Mouse (Mus musculus) embryonic facial prominence, embryonic 11.5 days (tissue): ENCODE measurements around the gene Vim. TPM values are rescaled to one million over a fixed set of nuclear protein-coding genes. Genes with fewer than 3 reads are reported as not detected.

Experiments used
- ATAC-seq: fragments of 200-750 bp; cut with Nextera tagmentation; replicated peaks from 2 replicates; pipeline ENCODE4 v1.8.0; 2017; ENCODE audit warnings: low read depth; ENCODE audit not compliant: insufficient number of reproducible peaks, low FRiP score, low TSS enrichment
- DNase-seq: peaks from one replicate; pipeline ENCODE4 v3.0.0-alpha.2; 2015; ENCODE audit warnings: low spot score
- H3K27ac ChIP-seq: fragments of 300-500 bp; sonication (generic); replicated peaks from 2 replicates; pipeline ENCODE4 v1.5.1; 2014; ENCODE audit warnings: mild to moderate bottlenecking, low read depth, low read length, control low read depth
- H3K27me3 ChIP-seq: fragments of 300-500 bp; sonication (generic); 2 replicates; pipeline ENCODE4 v1.6.1; 2014; ENCODE audit warnings: mild to moderate bottlenecking, low read length, moderate library complexity, mixed read lengths; ENCODE audit not compliant: control insufficient read depth, insufficient read depth
- H3K36me3 ChIP-seq: fragments of 300-500 bp; sonication (generic); replicated peaks from 2 replicates; pipeline ENCODE4 v1.6.1; 2014; ENCODE audit warnings: low read depth, mild to moderate bottlenecking, low read length, moderate library complexity, mixed read lengths; ENCODE audit not compliant: control insufficient read depth, insufficient read depth
- H3K4me1 ChIP-seq: fragments of 300-500 bp; sonication (generic); 2 replicates; pipeline ENCODE4 v1.6.1; 2014; ENCODE audit warnings: low read length, mixed read lengths; ENCODE audit not compliant: control insufficient read depth, insufficient read depth
- H3K4me2 ChIP-seq: fragments of 300-500 bp; sonication (generic); 2 replicates; pipeline ENCODE4 v1.6.1; 2014; ENCODE audit warnings: low read depth, mild to moderate bottlenecking, control low read depth, low read length, moderate library complexity
- H3K4me3 ChIP-seq: fragments of 300-500 bp; sonication (generic); 2 replicates; pipeline ENCODE4 v1.5.1; 2014; ENCODE audit warnings: low read depth, low read length, control low read depth
- H3K9ac ChIP-seq: fragments of 300-500 bp; sonication (generic); replicated peaks from 2 replicates; pipeline ENCODE4 v1.6.1; 2014; ENCODE audit warnings: mild to moderate bottlenecking, control low read depth, low read length
- H3K9me3 ChIP-seq: fragments of 300-500 bp; sonication (generic); replicated peaks from 2 replicates; pipeline ENCODE4 v1.6.1; 2016; ENCODE audit warnings: mild to moderate bottlenecking, low read length, inconsistent platforms, mixed read lengths; ENCODE audit not compliant: control insufficient read depth
- WGBS: fragments of 180-500 bp; shearing (Covaris S2); extraction: QIAGEN DNeasy Blood & Tissue Kit; methylation state at CpG from one replicate; pipeline ENCODE4 v1.1.7; 2014; 5-methylcytosine and 5-hydroxymethylcytosine counted together
- polyA plus RNA-seq: library from polyadenylated mRNA; unstranded; fragments of >200 nt; fragmentation: Nextera tagmentation; extraction: Ambion mirVana; gene quantifications from 2 replicates; pipeline ENCODE4 v1.2.1, GENCODE M21; 2014

Gene Vim
- polyA plus RNA-seq, 1 experiment from 2014 or later = 682 TPM

- Histone ChIP-seq H3K9me3 (no peaks in the 10 kb centered on the region), H3K27ac (no peak overlapping the region), H3K36me3 (no peaks in the 10 kb centered on the region), H3K4me2 (no peak overlapping the region), H3K27me3 (no peaks in the 10 kb centered on the region), H3K9ac (no peak overlapping the region), H3K4me1 (no peaks in the 10 kb centered on the region), H3K4me3 (no peak overlapping the region)
- ATAC-seq (no peak), DNase-seq (no peak)
- 77% methylated on average over 2 of the region's 2 CpGs for whole genome bisulfite sequencing
Observed at GRCm38 (mm10) chr2:13538258-13538657, 35.5 kb upstream of the Vim start.

GRCm38 (mm10) chr2:13538704-13539377 lies 34.9 kb upstream of the Vim start:
- no peak overlapping the region for H3K4me3 ChIP-seq
- H3K4me2 ChIP-seq = no peak overlapping the region
- ATAC-seq (no peak), DNase-seq (no peak)
- no peaks in the 10 kb centered on the region for H3K9me3 ChIP-seq
- no peak overlapping the region for H3K9ac ChIP-seq
- no peaks in the 10 kb centered on the region for H3K27me3 ChIP-seq
- no peak overlapping the region for H3K27ac ChIP-seq
- 69% methylated on average over 6 of the region's 6 CpGs for WGBS
- no peaks in the 10 kb centered on the region for H3K4me1 ChIP-seq
- no peaks in the 10 kb centered on the region for H3K36me3 ChIP-seq

GRCm38 (mm10) chr2:13539860-13540259 lies 33.9 kb upstream of the Vim start:
- no peak overlapping the region for H3K4me2 ChIP-seq
- no peaks in the 10 kb centered on the region for H3K4me1 ChIP-seq
- ATAC-seq (no peak), DNase-seq (no peak)
- H3K4me3 ChIP-seq = no peak overlapping the region
- no peaks in the 10 kb centered on the region for H3K9me3 ChIP-seq
- no peak overlapping the region for H3K27ac ChIP-seq
- H3K27me3 ChIP-seq = no peaks in the 10 kb centered on the region
- H3K36me3 ChIP-seq = no peaks in the 10 kb centered on the region
- no peak overlapping the region for H3K9ac ChIP-seq
- 89% methylated on average over 1 of the region's 1 CpGs for WGBS

GRCm38 (mm10) chr2:13543519-13544124 lies 30.1 kb upstream of the Vim start:
- WGBS = 69% methylated on average over 8 of the region's 8 CpGs
- Histone ChIP-seq H3K4me2 (peak overlapping the region; percentile 29), H3K4me1 (no peaks in the 10 kb centered on the region), H3K9ac (peak overlapping the region; percentile 76; the same call in 1 of the 2 replicates), H3K36me3 (no peaks in the 10 kb centered on the region), H3K4me3 (peak overlapping the region; percentile 48), H3K9me3 (no peaks in the 10 kb centered on the region), H3K27ac (peak overlapping the region; percentile 65), H3K27me3 (no peaks in the 10 kb centered on the region)
- DNase-seq (peak; percentile 6), ATAC-seq (peak; percentile 36)

- H3K36me3 ChIP-seq = no peaks in the 10 kb centered on the region
- peak within 1 kb of the TSS; percentile 29 for H3K4me2 ChIP-seq
- H3K27me3 ChIP-seq = no peaks in the 10 kb centered on the region
- DNase-seq (peak; percentile 94), ATAC-seq (peak; percentile 100)
- no peaks in the 10 kb centered on the region for H3K4me1 ChIP-seq
- 0% methylated on average over 36 of the region's 39 CpGs for whole genome bisulfite sequencing
- no peaks in the 10 kb centered on the region for H3K9me3 ChIP-seq
- peak within 1 kb of the TSS; percentile 65 for H3K27ac ChIP-seq
- peak within 1 kb of the TSS; percentile 48 for H3K4me3 ChIP-seq
- peak within 1 kb of the TSS; percentile 76 for H3K9ac ChIP-seq
Observed at GRCm38 (mm10) chr2:13544193-13544824, 29.4 kb upstream of the Vim start, which contains the start of gene Trdmt1. Gene Trdmt1 (minus strand): TSS chr2:13544668.

GRCm38 (mm10) chr2:13548749-13549148 lies 25.0 kb upstream of the Vim start:
- 84% methylated on average over 3 of the region's 3 CpGs for WGBS
- H3K27ac ChIP-seq = no peak overlapping the region
- H3K4me2 ChIP-seq = no peak overlapping the region
- no peak overlapping the region for H3K9ac ChIP-seq
- H3K4me1 ChIP-seq = no peaks in the 10 kb centered on the region
- no peak for ATAC-seq
- H3K27me3 ChIP-seq = no peaks in the 10 kb centered on the region
- H3K36me3 ChIP-seq = no peaks in the 10 kb centered on the region
- no peak overlapping the region for H3K4me3 ChIP-seq
- DNase-seq = no peak
- no peaks in the 10 kb centered on the region for H3K9me3 ChIP-seq

- no peak overlapping the region for H3K4me3 ChIP-seq
- no peak overlapping the region for H3K4me2 ChIP-seq
- no peak overlapping the region for H3K27ac ChIP-seq
- H3K9me3 ChIP-seq = no peaks in the 10 kb centered on the region
- WGBS = 65% methylated on average over 2 of the region's 2 CpGs
- H3K36me3 ChIP-seq = no peaks in the 10 kb centered on the region
- H3K27me3 ChIP-seq = no peaks in the 10 kb centered on the region
- no peaks in the 10 kb centered on the region for H3K4me1 ChIP-seq
- H3K9ac ChIP-seq = no peak overlapping the region
- ATAC-seq (no peak), DNase-seq (no peak)
Observed at GRCm38 (mm10) chr2:13553966-13554365, 19.8 kb upstream of the Vim start.

GRCm38 (mm10) chr2:13556239-13556638 lies 17.5 kb upstream of the Vim start:
- no peaks in the 10 kb centered on the region for H3K36me3 ChIP-seq
- no peaks in the 10 kb centered on the region for H3K27me3 ChIP-seq
- H3K27ac ChIP-seq = no peak overlapping the region
- no peaks in the 10 kb centered on the region for H3K4me1 ChIP-seq
- H3K4me3 ChIP-seq = no peak overlapping the region
- ATAC-seq = no peak
- no peak overlapping the region for H3K4me2 ChIP-seq
- DNase-seq = no peak
- H3K9me3 ChIP-seq = no peaks in the 10 kb centered on the region
- no peak overlapping the region for H3K9ac ChIP-seq
